Mouse (Mus musculus): Measurements from ENCODE around the gene Tprg. TPM values are rescaled to one million over a fixed set of nuclear protein-coding genes. Genes with fewer than 3 reads are reported as not detected.

The Tprg gene
- polyA plus RNA-seq (2014; fragmentation: Illumina TruSeq; extraction: RNeasy Lipid Tissue Mini Kit (QIAGEN cat#74804); ENCODE audit: low read depth, low replicate concordance) = not detected

DNA sequence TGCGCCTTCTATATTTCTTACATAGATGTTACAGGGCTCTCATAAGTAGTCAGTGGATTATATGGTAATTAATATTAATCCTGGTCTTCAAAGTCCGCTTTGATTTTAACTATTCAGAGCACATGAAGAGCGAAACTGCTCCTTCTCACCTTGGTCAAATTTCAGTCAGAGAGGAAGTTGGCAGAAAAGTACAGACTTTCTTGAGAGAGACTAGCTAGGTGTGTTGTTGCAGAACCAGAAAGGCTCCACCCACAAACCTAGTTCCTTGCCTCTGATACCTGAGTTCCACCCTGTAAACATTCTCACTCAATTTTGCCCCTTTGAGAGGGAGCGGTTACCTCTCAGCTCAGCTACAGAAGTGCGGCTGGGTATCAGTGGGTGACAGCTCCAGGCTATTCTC, at the start of gene Tprg:
Gene Tprg, plus strand, starts transcription at position 301 of the 400 bp plus-strand sequence.

Measured in kidney, adult 10 weeks (tissue).